Mouse (Mus musculus): ENCODE measurements around the gene Fam117b.

DNA sequence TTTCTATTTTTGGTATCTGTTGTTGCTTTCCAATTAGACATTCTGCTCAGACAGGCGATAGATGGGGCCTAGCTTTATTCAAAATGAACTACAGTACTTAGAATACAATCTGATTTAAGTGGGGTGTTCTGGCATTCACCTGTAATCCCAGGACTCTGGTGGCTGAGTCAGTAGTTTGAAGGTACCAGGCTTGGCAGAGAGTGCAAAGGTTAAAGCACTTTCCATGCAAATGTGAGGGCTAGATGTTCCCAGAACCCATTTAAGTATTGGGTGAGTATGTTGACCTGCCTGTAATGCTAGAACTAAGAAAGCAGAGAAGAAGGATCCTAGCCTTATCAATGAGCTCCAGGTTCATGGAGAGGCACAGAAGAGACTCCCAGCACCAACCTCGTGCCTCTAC, 6.9 kb upstream of the Fam117b start:
- no peak for TF ChIP-seq POLR2A (IDR thresholded peaks at IDR 0.05; ENCODE audit: control insufficient read depth, low read depth, low read length)
- no peak for TF ChIP-seq CTCF (IDR thresholded peaks at IDR 0.05; ENCODE audit: control insufficient read depth, insufficient read depth, insufficient replicate concordance, low read depth, low read length)

Measured in testis, adult 2 months (tissue).